Mouse (Mus musculus): ENCODE measurements at regions not wholly inside any gene's neighbourhood (a gene's known extent, or its start where the extent isn't known, plus 50 kb on each side); places are given as distances from the start of the nearest gene placed in this dataset.

GRCm38 (mm10) chr4:84157911-84158647 lies 517.0 kb downstream of the Bnc2 start:
- no peak for TF ChIP-seq CTCF (IDR thresholded peaks at IDR 0.05; ENCODE audit: control insufficient read depth, insufficient read depth, insufficient replicate concordance, low read depth, low read length)
- TF ChIP-seq POLR2A (IDR thresholded peaks at IDR 0.05; ENCODE audit: control insufficient read depth, low read depth, low read length) = no peak
